Mouse (Mus musculus): Measurements from ENCODE around the gene Vgll3.

DNA sequence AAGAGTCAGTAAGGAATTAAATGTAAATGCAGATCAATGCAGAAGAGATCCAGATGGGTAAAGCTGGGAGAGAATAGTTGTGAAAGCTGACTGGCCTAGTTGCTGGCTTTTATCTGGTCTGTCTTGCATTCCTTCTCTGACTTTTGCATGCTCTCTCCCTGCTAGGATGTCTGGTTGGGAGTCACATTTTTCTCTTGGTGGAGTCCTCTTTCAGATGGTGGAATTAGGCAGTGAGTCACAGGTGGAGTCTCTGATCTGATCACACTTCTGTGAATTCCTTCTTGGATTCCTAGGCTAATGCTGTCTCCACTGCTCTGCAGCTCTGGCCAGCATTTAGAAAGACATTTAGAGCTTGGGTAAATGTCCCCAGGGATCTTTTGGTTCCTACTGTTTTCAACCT lies 49.1 kb upstream of the Vgll3 start:
- TF ChIP-seq CTCF (IDR thresholded peaks at IDR 0.05; ENCODE audit: insufficient read depth, low read length): no peak
- no peak for TF ChIP-seq POLR2A (IDR thresholded peaks at IDR 0.05; ENCODE audit: borderline replicate concordance, extremely low read depth, low read depth, low read length)
